Mouse (Mus musculus): ENCODE results near the gene Per1. TPM values are rescaled to one million over a fixed set of nuclear protein-coding genes. Genes with fewer than 3 reads are reported as not detected.

Per1 gene
- total and polyA plus RNA-seq, 3 experiments = 36.4 to 79.8 (median 44.4) TPM

DNA sequence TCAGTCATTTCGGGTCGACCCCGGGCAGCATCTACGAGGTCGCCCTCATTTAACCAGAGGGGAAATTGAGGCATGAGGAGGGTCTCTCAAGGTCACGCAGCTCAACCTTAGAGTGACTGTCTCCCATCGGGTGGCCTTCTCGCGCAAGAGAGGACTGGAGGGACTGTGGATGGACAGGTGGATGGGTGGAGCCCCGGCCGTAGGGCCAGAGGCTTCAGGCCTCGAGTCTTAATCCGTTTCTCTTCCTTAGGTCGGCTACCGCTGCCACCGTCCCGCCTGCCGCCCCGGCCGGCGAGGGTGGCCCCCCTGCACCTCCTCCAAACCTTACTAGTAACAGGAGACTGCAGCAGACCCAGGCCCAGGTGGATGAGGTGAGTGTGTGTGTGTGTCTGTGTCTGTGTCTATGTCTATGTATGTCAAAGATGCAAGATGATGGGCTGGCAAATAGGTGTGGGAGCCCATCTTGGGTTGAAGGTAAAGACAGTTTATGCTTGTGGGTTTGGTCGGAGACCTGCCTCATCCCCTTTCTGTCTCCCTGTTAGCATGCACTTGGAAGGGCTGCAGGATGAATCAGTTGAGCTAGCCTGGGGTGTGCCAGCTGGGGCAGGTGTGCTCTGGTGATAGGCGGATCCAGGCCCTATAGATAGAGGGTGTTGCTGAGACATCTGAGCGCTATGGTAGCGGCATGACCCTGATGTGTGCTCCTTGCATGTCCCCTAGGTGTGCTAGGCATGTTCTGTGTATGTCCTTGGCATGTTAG is 6.0 kb upstream of the Per1 start:
- Histone ChIP-seq H3K27ac (peak overlapping the region; percentile 100), H3K4me3 (peak overlapping the region; percentile 99), H3K4me1 (ENCODE audit: control insufficient read depth, insufficient read depth, low read length) (peaks cover 8% of the 10 kb centered on the region), H3K9ac (ENCODE audit: low read depth, low read length) (peak overlapping the region; percentile 100), H3K79me2 (replicated peaks; ENCODE audit: control insufficient read depth, insufficient read depth, low read length) (peaks cover 7% of the 10 kb centered on the region), H3K36me3 (ENCODE audit: control insufficient read depth, insufficient read depth, low read length) (peaks cover 5% of the 10 kb centered on the region), H3K27me3 (ENCODE audit: control insufficient read depth, insufficient read depth, low read length) (no peaks in the 10 kb centered on the region)
- TF ChIP-seq EP300 (IDR thresholded peaks at IDR 0.05; ENCODE audit: insufficient read depth, low read depth, low read length) = 0 out of 2 replicates have a peak, but pooled peaks have one; percentile 27
- TF ChIP-seq POLR2A (IDR thresholded peaks at IDR 0.05; ENCODE audit: insufficient read depth, low read depth, low read length) = no peak
- no peak for TF ChIP-seq CTCF (IDR thresholded peaks at IDR 0.05)
- intact Hi-C loops (cut with DNase I) = loop anchor here (2.0 kb wide), 1 partner anchor 16 kb away; no protein-coding TSS in a partner anchor
- 7% methylated on average over 25 of the region's 25 CpGs for WGBS
- no peak for DNase-seq

DNA sequence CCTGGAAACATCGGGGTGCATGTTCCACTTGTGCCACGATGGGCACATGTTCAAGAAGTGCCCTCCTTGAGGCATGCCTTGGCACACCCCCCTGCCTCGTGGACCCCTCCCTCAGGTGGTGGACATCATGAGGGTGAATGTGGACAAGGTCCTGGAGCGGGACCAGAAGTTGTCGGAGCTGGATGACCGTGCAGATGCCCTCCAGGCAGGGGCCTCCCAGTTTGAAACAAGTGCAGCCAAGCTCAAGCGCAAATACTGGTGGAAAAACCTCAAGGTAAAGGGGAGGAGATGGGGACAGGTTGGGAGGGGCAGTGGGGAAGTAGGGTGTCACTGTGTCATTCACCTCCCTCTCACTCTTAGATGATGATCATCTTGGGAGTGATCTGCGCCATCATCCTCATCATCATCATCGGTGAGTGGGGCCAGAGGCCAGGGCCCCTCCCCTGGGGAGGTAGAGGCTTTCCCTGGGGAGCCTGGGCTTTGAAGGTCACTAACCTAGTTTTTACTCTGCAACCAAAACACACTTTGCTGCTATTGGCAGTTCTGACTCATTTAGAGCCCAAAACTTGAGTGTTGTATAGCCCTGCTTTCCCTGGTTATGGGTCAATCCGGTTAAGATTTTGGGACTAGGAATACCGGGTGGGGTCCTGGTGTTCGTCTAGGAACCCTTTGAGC is 5.3 kb upstream of the Per1 start:
- peak in 1 of 2 experiments; percentile 39 for DNase-seq
- H3K4me1 ChIP-seq (ENCODE audit: control insufficient read depth, insufficient read depth, low read length) = peaks cover 8% of the 10 kb centered on the region
- peak overlapping the region; percentile 99 for H3K4me3 ChIP-seq
- peaks cover 7% of the 10 kb centered on the region for H3K79me2 ChIP-seq (replicated peaks; ENCODE audit: control insufficient read depth, insufficient read depth, low read length)
- TF ChIP-seq CTCF (IDR thresholded peaks at IDR 0.05) (no peak), EP300 (IDR thresholded peaks at IDR 0.05; ENCODE audit: insufficient read depth, low read depth, low read length) (no peak)
- intact Hi-C loops (cut with DNase I) = loop anchor here (2.0 kb wide), 1 partner anchor 17 kb away; no protein-coding TSS in a partner anchor
- no peaks in the 10 kb centered on the region for H3K27me3 ChIP-seq (ENCODE audit: control insufficient read depth, insufficient read depth, low read length)
- peaks cover 5% of the 10 kb centered on the region for H3K36me3 ChIP-seq (ENCODE audit: control insufficient read depth, insufficient read depth, low read length)
- H3K9ac ChIP-seq (ENCODE audit: low read depth, low read length) = peak overlapping the region; percentile 100
- WGBS = 57% methylated on average over 12 of the region's 12 CpGs
- H3K27ac ChIP-seq = peak overlapping the region; percentile 100

DNA sequence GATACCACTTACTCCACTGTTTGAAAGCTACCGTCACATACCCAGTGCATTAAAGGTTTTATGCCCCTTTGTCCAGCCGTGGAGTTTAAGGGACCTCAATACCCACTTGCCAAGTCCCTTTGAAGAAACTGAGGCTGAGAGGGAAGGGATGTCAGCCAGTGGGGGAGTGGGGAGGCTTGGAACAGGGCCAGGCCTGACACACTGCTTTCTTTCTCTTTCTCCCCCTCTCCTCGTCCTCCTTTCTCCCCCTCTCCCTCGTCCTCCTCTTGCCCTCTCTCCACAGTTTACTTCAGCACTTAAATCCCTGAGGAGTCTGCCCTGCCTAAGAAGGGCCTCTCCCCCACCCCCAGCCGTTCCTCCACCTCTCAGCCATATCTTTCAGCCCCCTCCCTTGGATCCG is 4.7 kb upstream of the Per1 start:
- TF ChIP-seq CTCF (IDR thresholded peaks at IDR 0.05) (no peak), POLR2A (IDR thresholded peaks at IDR 0.05; ENCODE audit: insufficient read depth, low read depth, low read length) (0 out of 2 replicates have a peak, but pooled peaks have one; percentile 19)
- Histone ChIP-seq H3K4me1 (ENCODE audit: control insufficient read depth, insufficient read depth, low read length) (peaks cover 8% of the 10 kb centered on the region), H3K36me3 (ENCODE audit: control insufficient read depth, insufficient read depth, low read length) (peaks cover 5% of the 10 kb centered on the region), H3K4me3 (peak overlapping the region; percentile 99; the same call in 1 of the 2 replicates), H3K9ac (ENCODE audit: low read depth, low read length) (no peak overlapping the region), H3K27me3 (ENCODE audit: control insufficient read depth, insufficient read depth, low read length) (no peaks in the 10 kb centered on the region), H3K27ac (peak overlapping the region; percentile 100), H3K79me2 (replicated peaks; ENCODE audit: control insufficient read depth, insufficient read depth, low read length) (peaks cover 7% of the 10 kb centered on the region)
- intact Hi-C loops (cut with DNase I) = no loop called here
- 41% methylated on average over 6 of the region's 6 CpGs for WGBS
- no peak for DNase-seq

DNA sequence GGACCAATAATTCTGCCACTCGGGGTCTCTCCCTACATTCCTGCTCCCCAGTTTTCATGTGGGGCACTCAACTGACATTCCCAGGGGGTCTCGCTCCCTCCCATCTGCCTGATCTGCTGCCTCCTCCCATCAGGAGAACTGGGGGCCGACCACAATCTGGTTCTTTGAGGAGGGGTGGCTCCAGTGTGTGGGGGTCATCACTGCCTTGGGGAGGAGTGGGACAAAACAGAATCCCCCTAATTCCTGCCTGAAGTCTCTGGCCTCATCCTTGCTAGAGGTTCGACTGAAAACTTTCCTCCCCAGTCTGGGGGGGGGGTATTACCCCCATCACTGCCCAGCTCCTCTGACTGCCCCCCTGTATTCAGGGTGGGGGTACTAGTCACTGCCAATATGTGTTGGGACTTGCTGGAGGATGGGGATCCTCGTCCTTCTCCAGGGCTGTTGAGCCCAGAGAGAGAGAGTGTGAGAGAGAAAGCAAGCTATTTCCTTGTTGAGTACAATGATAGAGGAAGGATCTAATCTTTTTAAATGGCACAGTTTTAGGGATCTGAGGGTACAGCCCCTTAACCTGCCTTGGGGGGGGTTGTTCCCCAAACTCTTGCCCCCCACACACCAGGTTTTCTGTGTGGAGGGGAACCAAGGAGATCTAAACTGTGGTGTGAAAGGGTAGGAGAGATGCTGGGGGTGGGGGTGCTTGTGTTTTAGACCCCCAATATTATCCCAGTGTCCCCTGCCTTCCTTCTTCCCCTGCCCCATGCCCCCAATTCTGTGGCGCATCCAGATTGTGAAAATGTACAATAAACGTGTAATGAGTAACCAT is 3.2 kb upstream of the Per1 start:
- 54% methylated on average over 7 of the region's 7 CpGs for WGBS
- DNase-seq = no peak
- H3K36me3 ChIP-seq (ENCODE audit: control insufficient read depth, insufficient read depth, low read length) = peaks cover 5% of the 10 kb centered on the region
- peak overlapping the region; percentile 24; the same call in 1 of the 2 replicates for H3K27ac ChIP-seq
- H3K9ac ChIP-seq (ENCODE audit: low read depth, low read length) = no peak overlapping the region
- TF ChIP-seq CTCF (IDR thresholded peaks at IDR 0.05) = no peak
- no peak for TF ChIP-seq EP300 (IDR thresholded peaks at IDR 0.05; ENCODE audit: insufficient read depth, low read depth, low read length)
- no peak for TF ChIP-seq POLR2A (IDR thresholded peaks at IDR 0.05; ENCODE audit: insufficient read depth, low read depth, low read length)
- no peaks in the 10 kb centered on the region for H3K27me3 ChIP-seq (ENCODE audit: control insufficient read depth, insufficient read depth, low read length)
- peaks cover 8% of the 10 kb centered on the region for H3K4me1 ChIP-seq (ENCODE audit: control insufficient read depth, insufficient read depth, low read length)
- no peak overlapping the region for H3K4me3 ChIP-seq
- intact Hi-C loops (cut with DNase I) = loop anchor here (1.0 kb wide), 2 partner anchors 24 to 27 kb away; no protein-coding TSS in a partner anchor
- H3K79me2 ChIP-seq (replicated peaks; ENCODE audit: control insufficient read depth, insufficient read depth, low read length) = peaks cover 7% of the 10 kb centered on the region

DNA sequence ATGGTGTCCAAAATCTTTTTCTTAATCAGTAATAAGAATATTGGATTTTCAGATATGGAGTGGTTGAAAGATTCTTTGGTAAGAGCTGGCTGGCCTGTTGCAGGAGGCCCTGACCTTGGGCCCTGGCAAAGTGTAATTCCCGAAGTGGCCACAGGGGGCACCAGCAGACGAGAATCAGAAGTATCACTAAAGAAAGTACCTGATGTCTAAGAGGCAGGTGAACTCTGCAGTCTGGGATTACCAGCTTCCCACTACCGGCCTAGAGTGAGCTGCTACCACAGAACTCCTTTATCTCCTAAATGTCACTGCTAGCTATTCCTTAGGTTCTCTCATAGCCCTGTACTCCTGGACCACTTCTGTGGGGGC is 2.6 kb upstream of the Per1 start:
- intact Hi-C loops (cut with DNase I) = loop anchor here (1.0 kb wide), 1 partner anchor 26 kb away; no protein-coding TSS in a partner anchor
- Histone ChIP-seq H3K27ac (peak overlapping the region; percentile 24), H3K4me3 (no peak overlapping the region), H3K27me3 (ENCODE audit: control insufficient read depth, insufficient read depth, low read length) (no peaks in the 10 kb centered on the region), H3K36me3 (ENCODE audit: control insufficient read depth, insufficient read depth, low read length) (peaks cover 5% of the 10 kb centered on the region), H3K79me2 (replicated peaks; ENCODE audit: control insufficient read depth, insufficient read depth, low read length) (peaks cover 7% of the 10 kb centered on the region), H3K4me1 (ENCODE audit: control insufficient read depth, insufficient read depth, low read length) (peaks cover 8% of the 10 kb centered on the region), H3K9ac (ENCODE audit: low read depth, low read length) (no peak overlapping the region)
- 2% methylated on average over 3 of the region's 3 CpGs for WGBS
- TF ChIP-seq CTCF (IDR thresholded peaks at IDR 0.05) (peak; percentile 96), EP300 (IDR thresholded peaks at IDR 0.05; ENCODE audit: insufficient read depth, low read depth, low read length) (peak; percentile 28; the same call in 1 of the 2 replicates), POLR2A (IDR thresholded peaks at IDR 0.05; ENCODE audit: insufficient read depth, low read depth, low read length) (0 out of 2 replicates have a peak, but pooled peaks have one; percentile 12)
- DNase-seq = peak; percentile 85 to 93
